Mouse (Mus musculus) testis, adult 2 months (tissue): ENCODE measurements at regions not wholly inside any gene's neighbourhood (a gene's known extent, or its start where the extent isn't known, plus 50 kb on each side); places are given as distances from the start of the nearest gene placed in this dataset.

Source experiments
- H3K27ac ChIP-seq: fragments of 200-500 bp; 2 replicates; pipeline ENCODE4 v1.5.1; 2012; ENCODE audit warnings: low read depth, low read length; ENCODE audit not compliant: control insufficient read depth, insufficient read depth
- H3K27me3 ChIP-seq: fragments of 200-500 bp; 2 replicates; pipeline ENCODE4 v1.6.1; 2012; ENCODE audit warnings: mild to moderate bottlenecking, low read length, moderate library complexity; ENCODE audit not compliant: control insufficient read depth, insufficient read depth
- H3K36me3 ChIP-seq: fragments of 200-500 bp; 2 replicates; pipeline ENCODE4 v1.6.1; 2012; ENCODE audit warnings: mild to moderate bottlenecking, low read length; ENCODE audit not compliant: control insufficient read depth, insufficient read depth
- H3K4me1 ChIP-seq: fragments of 200-500 bp; 2 replicates; pipeline ENCODE4 v1.6.1; 2012; ENCODE audit warnings: low read length; ENCODE audit not compliant: control insufficient read depth, insufficient read depth
- H3K4me3 ChIP-seq: fragments of 200-500 bp; 2 replicates; pipeline ENCODE4 v1.5.1; 2012; ENCODE audit warnings: low read depth, mild to moderate bottlenecking, low read length, moderate library complexity, mixed read lengths; ENCODE audit not compliant: control insufficient read depth
- CTCF ChIP-seq: fragments of 200-500 bp; IDR thresholded peaks from 2 replicates; pipeline ENCODE4 v1.5.1; 2012; ENCODE audit warnings: low read depth, mild to moderate bottlenecking, inconsistent platforms, low read length, moderate library complexity; ENCODE audit not compliant: control insufficient read depth, insufficient read depth, insufficient replicate concordance
- POLR2A ChIP-seq: fragments of 200-500 bp; IDR thresholded peaks from 2 replicates; pipeline ENCODE4 v1.6.1; 2012; ENCODE audit warnings: low read depth, mild to moderate bottlenecking, inconsistent platforms, low read length, moderate library complexity; ENCODE audit not compliant: control insufficient read depth

DNA sequence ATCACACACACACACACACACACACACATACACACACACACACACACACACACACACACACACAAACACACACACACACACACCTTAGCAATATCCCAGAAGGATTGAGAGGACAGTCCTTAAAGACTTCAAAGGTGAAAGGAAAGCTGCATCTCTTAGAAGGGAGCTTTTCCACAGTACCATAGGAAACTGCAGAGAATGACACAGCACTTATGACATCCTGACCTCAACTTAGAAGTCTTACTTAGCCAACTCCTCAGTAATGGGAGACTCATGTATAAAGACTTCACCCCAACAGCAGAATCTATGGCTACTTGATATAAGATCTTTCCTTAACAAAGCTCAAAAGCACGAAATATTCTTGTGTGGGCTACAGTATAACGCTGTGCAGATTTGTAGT lies 601.8 kb upstream of the Arpp21 start:
- H3K4me3 ChIP-seq: no peak overlapping the region
- H3K27me3 ChIP-seq: no peaks in the 10 kb centered on the region
- H3K36me3 ChIP-seq: no peaks in the 10 kb centered on the region
- no peak overlapping the region for H3K27ac ChIP-seq
- H3K4me1 ChIP-seq: no peaks in the 10 kb centered on the region
- TF ChIP-seq POLR2A: no peak
- no peak for TF ChIP-seq CTCF

DNA sequence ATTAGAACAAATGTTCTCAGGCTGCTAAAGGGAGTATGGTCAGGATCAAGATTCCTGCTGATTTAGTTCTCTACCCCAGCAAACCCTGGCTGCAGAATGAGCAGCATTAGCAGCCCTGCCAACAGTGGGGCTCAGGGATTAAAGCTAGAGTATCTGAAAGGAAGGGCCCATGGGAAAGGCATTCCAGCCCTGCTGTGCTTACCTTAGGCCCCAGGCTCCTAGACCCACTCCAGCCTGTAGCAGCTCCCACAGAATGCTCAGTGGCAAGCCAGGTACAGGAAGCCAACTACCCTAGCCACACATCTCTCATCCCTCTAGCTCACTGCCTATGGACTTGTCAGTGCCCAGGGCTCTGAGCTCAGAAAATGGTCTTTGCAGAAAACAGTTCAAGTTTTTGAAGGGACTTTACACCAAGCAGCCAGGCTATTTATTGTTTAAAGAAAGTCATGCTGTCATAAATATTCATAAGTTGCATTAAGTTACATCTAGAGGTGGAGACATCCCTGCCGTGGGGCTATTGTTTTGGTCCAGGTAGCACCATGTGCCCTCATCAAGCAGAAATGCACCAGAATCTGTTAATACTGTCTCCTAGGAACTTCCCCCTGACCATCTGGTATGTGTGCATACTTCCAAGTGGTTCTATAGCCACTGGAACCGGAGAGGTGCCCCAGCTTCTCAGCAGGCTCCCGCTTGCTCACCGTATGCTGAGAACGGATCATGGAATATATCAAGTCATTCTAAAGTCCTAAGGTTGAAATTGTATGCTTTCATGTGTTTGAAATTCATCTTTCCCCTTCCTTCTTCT lies 598.9 kb upstream of the Arpp21 start:
- H3K4me1 ChIP-seq: no peaks in the 10 kb centered on the region
- H3K27ac ChIP-seq: no peak overlapping the region
- H3K27me3 ChIP-seq: no peaks in the 10 kb centered on the region
- no peak overlapping the region for H3K4me3 ChIP-seq
- TF ChIP-seq POLR2A: no peak
- TF ChIP-seq CTCF: no peak
- no peaks in the 10 kb centered on the region for H3K36me3 ChIP-seq

DNA sequence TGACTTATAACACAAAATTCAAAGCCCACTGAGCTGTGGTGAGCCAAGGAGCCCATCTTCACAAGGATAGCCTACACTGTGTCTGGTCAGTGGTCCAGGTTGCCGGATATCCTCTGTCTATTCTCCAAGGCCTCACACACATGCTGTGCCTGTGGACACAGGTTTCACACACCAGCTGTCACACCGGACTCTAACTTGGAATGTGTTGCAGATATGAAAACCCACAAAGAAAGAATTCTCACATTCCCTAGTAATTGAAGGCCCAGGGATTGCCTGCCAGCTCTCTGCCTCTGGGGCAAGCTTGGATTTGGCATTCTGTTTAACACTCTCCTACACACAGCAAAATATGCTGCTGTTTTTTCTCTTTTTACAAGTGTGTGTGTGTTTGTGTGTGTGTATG lies 595.4 kb upstream of the Arpp21 start:
- no peaks in the 10 kb centered on the region for H3K36me3 ChIP-seq
- TF ChIP-seq CTCF (no peak), POLR2A (no peak)
- no peak overlapping the region for H3K4me3 ChIP-seq
- H3K27me3 ChIP-seq: no peaks in the 10 kb centered on the region
- no peaks in the 10 kb centered on the region for H3K4me1 ChIP-seq
- no peak overlapping the region for H3K27ac ChIP-seq

DNA sequence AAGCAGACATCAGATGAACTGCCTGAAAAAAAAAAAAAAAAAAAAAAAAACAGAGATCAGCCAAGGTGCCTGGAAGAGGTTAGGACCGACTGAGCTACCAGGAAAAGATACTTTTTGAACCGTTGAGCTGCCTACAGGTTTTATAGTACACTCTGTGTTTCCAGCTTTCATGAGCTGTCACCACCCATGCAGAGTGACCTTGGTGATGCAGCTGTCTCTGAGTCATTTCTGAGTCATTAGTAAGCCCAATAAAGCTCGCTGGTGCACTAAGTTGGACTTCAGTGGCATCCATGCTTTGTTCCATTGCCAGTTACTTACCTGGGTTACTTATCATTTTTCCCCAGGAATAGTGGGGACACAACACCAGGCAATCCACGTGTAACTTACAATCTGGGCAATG lies 592.9 kb upstream of the Arpp21 start:
- Histone ChIP-seq H3K4me1 (no peaks in the 10 kb centered on the region), H3K27ac (no peak overlapping the region), H3K36me3 (no peaks in the 10 kb centered on the region), H3K27me3 (no peaks in the 10 kb centered on the region), H3K4me3 (no peak overlapping the region)
- TF ChIP-seq CTCF (no peak), POLR2A (no peak)

DNA sequence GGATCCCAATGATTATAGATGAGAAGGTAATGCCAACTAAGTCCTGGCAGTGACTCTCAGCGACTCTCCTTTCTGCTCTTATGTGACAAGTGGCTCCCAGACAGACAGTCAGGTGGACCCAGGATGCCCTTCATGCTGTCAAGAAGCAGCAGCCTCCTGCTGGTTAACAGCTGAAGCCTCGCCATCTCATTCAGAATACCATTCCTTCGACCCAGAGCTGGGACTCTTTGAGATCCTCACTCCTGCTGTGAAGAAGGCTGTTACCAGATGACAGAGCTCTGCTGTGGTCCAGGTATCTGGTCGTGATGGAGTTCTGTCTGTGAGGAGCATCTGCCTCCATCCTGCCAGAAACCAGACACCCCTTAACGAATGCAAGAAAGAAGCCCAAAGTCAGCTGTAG lies 590.9 kb upstream of the Arpp21 start:
- Histone ChIP-seq H3K4me3 (no peak overlapping the region), H3K4me1 (no peaks in the 10 kb centered on the region), H3K27ac (no peak overlapping the region), H3K36me3 (no peaks in the 10 kb centered on the region), H3K27me3 (no peaks in the 10 kb centered on the region)
- no peak for TF ChIP-seq CTCF

DNA sequence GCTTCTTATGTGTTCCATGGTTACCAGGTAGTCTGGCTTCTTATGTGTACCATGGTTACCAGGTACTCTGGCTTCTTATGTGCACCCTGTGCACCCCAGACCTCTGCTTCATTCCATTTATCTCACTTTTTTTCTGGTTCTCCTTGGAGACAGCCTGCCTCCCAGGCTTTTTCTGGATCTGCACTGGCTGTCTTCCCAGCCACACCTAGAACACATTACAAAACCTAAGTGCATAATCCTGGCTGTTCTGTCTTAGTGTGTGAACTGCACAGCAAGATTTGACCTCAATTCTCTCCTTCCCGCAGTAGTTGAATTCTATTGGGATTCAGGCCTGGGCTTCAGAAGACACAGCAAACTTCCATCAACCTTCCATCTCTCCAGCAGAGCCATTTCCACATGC lies 586.2 kb upstream of the Arpp21 start:
- no peaks in the 10 kb centered on the region for H3K36me3 ChIP-seq
- H3K4me3 ChIP-seq: no peak overlapping the region
- TF ChIP-seq CTCF (no peak), POLR2A (no peak)
- no peaks in the 10 kb centered on the region for H3K4me1 ChIP-seq
- no peak overlapping the region for H3K27ac ChIP-seq
- no peaks in the 10 kb centered on the region for H3K27me3 ChIP-seq

DNA sequence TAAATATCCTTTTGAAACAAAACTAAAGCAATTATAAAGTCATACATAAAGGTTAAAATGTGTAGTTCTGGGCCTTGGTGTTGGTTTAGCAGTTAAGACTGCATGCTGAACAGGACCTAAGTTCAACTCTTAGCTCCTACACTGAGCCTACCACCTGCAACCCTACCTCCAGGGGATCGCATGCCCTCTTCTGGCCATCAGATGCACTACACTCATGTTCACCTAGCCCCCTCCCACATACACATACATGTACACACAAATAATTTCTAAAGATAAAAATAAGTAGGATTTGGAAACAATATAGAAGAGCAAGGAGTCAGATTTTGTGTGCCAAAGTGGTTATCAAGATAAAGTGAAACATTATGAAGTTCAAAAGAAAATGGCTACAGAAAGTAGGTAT lies 576.2 kb upstream of the Arpp21 start:
- no peaks in the 10 kb centered on the region for H3K36me3 ChIP-seq
- no peaks in the 10 kb centered on the region for H3K4me1 ChIP-seq
- H3K27me3 ChIP-seq: no peaks in the 10 kb centered on the region
- no peak overlapping the region for H3K4me3 ChIP-seq
- H3K27ac ChIP-seq: no peak overlapping the region
- no peak for TF ChIP-seq POLR2A
- peak; percentile 36; the same call in 1 of the 2 replicates for TF ChIP-seq CTCF

DNA sequence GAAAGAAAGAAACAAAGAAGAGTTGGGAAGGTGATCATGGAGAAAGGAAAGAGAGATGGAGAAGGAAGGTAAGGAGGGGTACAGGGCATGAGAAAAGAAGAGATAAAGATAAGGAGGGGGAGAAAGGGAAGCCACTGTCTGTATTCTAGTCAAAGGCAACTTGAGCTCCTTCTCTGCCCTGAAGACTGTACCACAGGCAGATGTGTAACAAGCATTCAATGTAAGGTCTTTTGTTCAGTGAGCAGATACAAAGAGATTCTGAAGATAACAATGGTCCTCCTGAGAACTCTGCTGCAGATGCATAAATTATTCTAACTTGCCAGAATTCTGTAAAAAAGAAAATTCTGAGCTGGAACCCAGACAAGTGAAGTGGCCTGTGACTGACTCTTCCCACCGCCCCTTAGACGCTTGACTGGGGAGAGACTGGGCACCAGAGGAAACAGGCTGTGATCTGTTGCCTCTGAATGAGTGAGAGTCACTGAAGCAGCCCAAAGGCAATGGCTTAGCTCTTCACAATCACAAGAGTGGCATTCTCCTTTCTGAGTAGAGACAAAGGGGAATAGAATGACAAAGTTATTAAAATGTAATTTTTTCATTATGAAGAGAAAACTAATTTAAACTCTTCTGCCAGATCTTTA lies 564.0 kb upstream of the Arpp21 start:
- Histone ChIP-seq H3K27ac (no peak overlapping the region), H3K27me3 (no peaks in the 10 kb centered on the region), H3K4me3 (peak overlapping the region; percentile 62), H3K36me3 (no peaks in the 10 kb centered on the region), H3K4me1 (no peaks in the 10 kb centered on the region)
- TF ChIP-seq CTCF (no peak), POLR2A (no peak; the same call in 1 of the 2 replicates)
